Mouse (Mus musculus): ENCODE measurements around the gene Myod1. TPM values are rescaled to one million over a fixed set of nuclear protein-coding genes. Genes with fewer than 3 reads are reported as not detected.

The Myod1 gene
- polyA plus RNA-seq (2014; fragmentation: Nextera tagmentation; extraction: Ambion mirVana), result 7.8 and 8.1 TPM in 2 replicates

DNA sequence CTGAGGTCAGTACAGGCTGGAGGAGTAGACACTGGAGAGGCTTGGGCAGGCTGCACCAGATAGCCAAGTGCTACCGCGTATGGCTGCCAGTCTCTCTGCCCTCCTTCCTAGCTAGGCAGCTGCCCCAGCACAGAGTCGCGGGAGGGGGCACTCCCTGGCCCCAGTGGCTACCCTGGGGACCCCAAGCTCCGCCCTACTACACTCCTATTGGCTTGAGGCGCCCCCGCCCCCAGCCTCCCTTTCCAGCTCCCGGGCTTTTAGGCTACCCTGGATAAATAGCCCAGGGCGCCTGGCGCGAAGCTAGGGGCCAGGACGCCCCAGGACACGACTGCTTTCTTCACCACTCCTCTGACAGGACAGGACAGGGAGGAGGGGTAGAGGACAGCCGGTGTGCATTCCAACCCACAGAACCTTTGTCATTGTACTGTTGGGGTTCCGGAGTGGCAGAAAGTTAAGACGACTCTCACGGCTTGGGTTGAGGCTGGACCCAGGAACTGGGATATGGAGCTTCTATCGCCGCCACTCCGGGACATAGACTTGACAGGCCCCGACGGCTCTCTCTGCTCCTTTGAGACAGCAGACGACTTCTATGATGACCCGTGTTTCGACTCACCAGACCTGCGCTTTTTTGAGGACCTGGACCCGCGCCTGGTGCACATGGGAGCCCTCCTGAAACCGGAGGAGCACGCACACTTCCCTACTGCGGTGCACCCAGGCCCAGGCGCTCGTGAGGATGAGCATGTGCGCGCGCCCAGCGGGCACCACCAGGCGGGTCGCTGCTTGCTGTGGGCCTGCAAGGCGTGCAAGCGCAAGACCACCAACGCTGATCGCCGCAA is at the start of gene Myod1:
Myod1 (plus strand) TSS at position 303 of the 836 bp plus-strand sequence.
- Histone ChIP-seq H3K9ac (replicated peaks; ENCODE audit: low read length) (0 out of 2 replicates have a peak within 1 kb of the TSS, but pooled peaks have one; percentile 18), H3K9me3 (replicated peaks; ENCODE audit: control insufficient read depth, low read length) (no peaks in the 10 kb centered on the region), H3K27me3 (ENCODE audit: control insufficient read depth, insufficient read depth, low read length) (peaks cover 42% of the 10 kb centered on the region), H3K4me2 (ENCODE audit: low read depth, low read length) (peak within 1 kb of the TSS; percentile 42), H3K36me3 (replicated peaks; ENCODE audit: control insufficient read depth, insufficient read depth, low read depth, low read length) (no peaks in the 10 kb centered on the region), H3K27ac (replicated peaks; ENCODE audit: low read depth, low read length) (no peak within 1 kb of the TSS), H3K4me3 (ENCODE audit: low read depth, low read length) (peak within 1 kb of the TSS; percentile 19), H3K4me1 (ENCODE audit: control insufficient read depth, insufficient read depth, low read length) (no peaks in the 10 kb centered on the region; the same call in 1 of the 2 replicates)
- DNase-seq (ENCODE audit: low spot score) (peak; percentile 27), ATAC-seq (replicated peaks; ENCODE audit: insufficient number of reproducible peaks, low FRiP score, low TSS enrichment, low read depth) (no peak)
- 3% methylated on average over 42 of the region's 44 CpGs for WGBS

DNA sequence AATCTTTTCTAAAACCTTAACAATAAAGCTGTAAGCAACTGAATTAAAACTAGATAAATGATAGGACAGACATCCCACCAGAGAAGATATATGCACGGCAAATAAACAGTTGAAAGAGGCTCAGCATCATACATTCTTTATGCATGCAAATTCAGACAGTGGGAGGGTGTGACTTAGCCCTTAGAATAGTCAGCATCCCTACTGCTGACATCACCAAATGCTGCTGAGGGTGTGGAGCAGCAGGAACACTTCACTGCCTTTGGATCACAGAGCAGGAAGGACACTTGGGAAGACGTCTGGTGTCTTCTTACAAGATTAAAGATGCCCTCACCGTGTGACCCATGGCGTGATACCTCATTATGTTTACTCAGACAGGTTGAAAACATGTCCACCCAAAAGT is 48.4 kb upstream of the Myod1 start:
- Histone ChIP-seq H3K9me3 (replicated peaks; ENCODE audit: control insufficient read depth, low read length) (no peaks in the 10 kb centered on the region), H3K4me1 (ENCODE audit: control insufficient read depth, insufficient read depth, low read length) (no peaks in the 10 kb centered on the region), H3K36me3 (replicated peaks; ENCODE audit: control insufficient read depth, insufficient read depth, low read depth, low read length) (no peaks in the 10 kb centered on the region), H3K27ac (replicated peaks; ENCODE audit: low read depth, low read length) (no peak overlapping the region), H3K4me3 (ENCODE audit: low read depth, low read length) (no peak overlapping the region), H3K9ac (replicated peaks; ENCODE audit: low read length) (no peak overlapping the region), H3K4me2 (ENCODE audit: low read depth, low read length) (no peak overlapping the region), H3K27me3 (ENCODE audit: control insufficient read depth, insufficient read depth, low read length) (no peaks in the 10 kb centered on the region)
- DNase-seq (ENCODE audit: low spot score), result no peak
- 64% methylated on average over 4 of the region's 4 CpGs for WGBS
- no peak for ATAC-seq (replicated peaks; ENCODE audit: insufficient number of reproducible peaks, low FRiP score, low TSS enrichment, low read depth)

DNA sequence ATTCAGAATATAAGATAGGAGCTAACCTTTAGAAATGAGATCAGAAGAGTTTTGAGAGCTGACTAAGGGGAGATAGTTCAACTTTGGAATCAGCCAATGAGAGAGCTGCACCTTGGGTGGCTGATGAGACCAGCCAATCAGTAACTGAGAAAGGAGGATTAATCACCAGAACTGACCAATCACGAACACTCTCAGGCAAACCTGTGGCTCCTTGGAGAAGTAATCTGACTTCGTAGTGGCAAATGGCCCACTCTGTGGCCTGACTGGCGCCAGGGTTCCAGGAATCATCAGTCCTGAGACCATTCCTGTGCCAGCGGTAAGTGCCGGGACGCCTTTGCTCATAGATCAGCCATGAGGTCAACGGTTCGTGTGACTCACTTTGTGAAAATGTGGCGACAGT is 38.9 kb upstream of the Myod1 start:
- Histone ChIP-seq H3K27me3 (ENCODE audit: control insufficient read depth, insufficient read depth, low read length) (no peaks in the 10 kb centered on the region), H3K9ac (replicated peaks; ENCODE audit: low read length) (no peak overlapping the region), H3K9me3 (replicated peaks; ENCODE audit: control insufficient read depth, low read length) (no peaks in the 10 kb centered on the region), H3K4me2 (ENCODE audit: low read depth, low read length) (no peak overlapping the region), H3K27ac (replicated peaks; ENCODE audit: low read depth, low read length) (no peak overlapping the region), H3K36me3 (replicated peaks; ENCODE audit: control insufficient read depth, insufficient read depth, low read depth, low read length) (no peaks in the 10 kb centered on the region), H3K4me3 (ENCODE audit: low read depth, low read length) (no peak overlapping the region), H3K4me1 (ENCODE audit: control insufficient read depth, insufficient read depth, low read length) (peaks cover 3% of the 10 kb centered on the region; the same call in 1 of the 2 replicates)
- DNase-seq (ENCODE audit: low spot score) (no peak), ATAC-seq (replicated peaks; ENCODE audit: insufficient number of reproducible peaks, low FRiP score, low TSS enrichment, low read depth) (no peak)
- WGBS, result 85% methylated on average over 9 of the region's 9 CpGs

DNA sequence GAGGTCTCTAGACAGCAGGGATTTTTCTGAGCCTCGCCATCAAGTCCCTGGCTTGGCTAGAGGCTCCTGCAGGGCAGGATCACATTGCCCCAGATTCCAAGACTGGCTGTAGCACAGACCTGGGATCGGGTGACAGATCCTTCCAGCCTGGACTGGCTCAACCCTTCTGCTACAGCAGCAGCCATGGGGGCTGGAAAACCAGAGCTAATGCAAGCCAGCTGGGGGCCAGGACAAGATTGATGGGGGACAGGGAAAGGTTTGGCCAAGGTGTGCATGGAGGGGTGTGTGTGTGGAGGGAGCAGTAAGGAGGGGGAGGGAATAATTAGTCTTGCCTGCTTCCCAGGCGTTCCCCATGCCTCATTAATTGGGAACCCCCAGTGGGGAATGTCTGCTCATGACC is 36.5 kb upstream of the Myod1 start:
- Histone ChIP-seq H3K9ac (replicated peaks; ENCODE audit: low read length) (no peak overlapping the region), H3K9me3 (replicated peaks; ENCODE audit: control insufficient read depth, low read length) (no peaks in the 10 kb centered on the region), H3K36me3 (replicated peaks; ENCODE audit: control insufficient read depth, insufficient read depth, low read depth, low read length) (no peaks in the 10 kb centered on the region), H3K27me3 (ENCODE audit: control insufficient read depth, insufficient read depth, low read length) (no peaks in the 10 kb centered on the region), H3K27ac (replicated peaks; ENCODE audit: low read depth, low read length) (no peak overlapping the region), H3K4me2 (ENCODE audit: low read depth, low read length) (no peak overlapping the region), H3K4me1 (ENCODE audit: control insufficient read depth, insufficient read depth, low read length) (peaks cover 3% of the 10 kb centered on the region; the same call in 1 of the 2 replicates), H3K4me3 (ENCODE audit: low read depth, low read length) (no peak overlapping the region)
- ATAC-seq (replicated peaks; ENCODE audit: insufficient number of reproducible peaks, low FRiP score, low TSS enrichment, low read depth), result peak; percentile 67
- WGBS, result 25% methylated on average over 3 of the region's 3 CpGs
- DNase-seq (ENCODE audit: low spot score), result peak; percentile 60

DNA sequence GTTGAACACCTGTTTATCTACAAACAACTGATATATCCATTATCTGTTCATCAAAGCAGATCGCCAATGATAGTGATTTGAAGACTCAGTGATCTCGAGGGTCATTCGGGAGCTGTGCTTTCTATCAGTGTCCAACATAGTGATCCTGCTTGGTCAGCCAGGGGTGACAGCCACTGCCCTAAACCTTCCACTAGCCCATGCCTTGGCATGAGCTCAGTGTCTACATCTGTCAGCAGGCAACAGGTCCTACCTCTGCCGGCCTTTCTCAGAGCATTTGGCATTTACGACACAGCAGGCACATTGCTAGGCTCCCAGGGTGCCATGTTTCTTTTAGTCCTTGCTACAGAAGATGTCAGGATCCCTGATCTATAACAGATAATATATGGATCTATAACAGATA is 36.0 kb upstream of the Myod1 start:
- no peak for DNase-seq (ENCODE audit: low spot score)
- no peak overlapping the region for H3K27ac ChIP-seq (replicated peaks; ENCODE audit: low read depth, low read length)
- peaks cover 3% of the 10 kb centered on the region; the same call in 1 of the 2 replicates for H3K4me1 ChIP-seq (ENCODE audit: control insufficient read depth, insufficient read depth, low read length)
- no peak for ATAC-seq (replicated peaks; ENCODE audit: insufficient number of reproducible peaks, low FRiP score, low TSS enrichment, low read depth)
- 76% methylated on average over 5 of the region's 5 CpGs for WGBS
- no peak overlapping the region for H3K4me3 ChIP-seq (ENCODE audit: low read depth, low read length)
- no peaks in the 10 kb centered on the region for H3K36me3 ChIP-seq (replicated peaks; ENCODE audit: control insufficient read depth, insufficient read depth, low read depth, low read length)
- no peaks in the 10 kb centered on the region for H3K9me3 ChIP-seq (replicated peaks; ENCODE audit: control insufficient read depth, low read length)
- no peaks in the 10 kb centered on the region for H3K27me3 ChIP-seq (ENCODE audit: control insufficient read depth, insufficient read depth, low read length)
- no peak overlapping the region for H3K4me2 ChIP-seq (ENCODE audit: low read depth, low read length)
- no peak overlapping the region for H3K9ac ChIP-seq (replicated peaks; ENCODE audit: low read length)

DNA sequence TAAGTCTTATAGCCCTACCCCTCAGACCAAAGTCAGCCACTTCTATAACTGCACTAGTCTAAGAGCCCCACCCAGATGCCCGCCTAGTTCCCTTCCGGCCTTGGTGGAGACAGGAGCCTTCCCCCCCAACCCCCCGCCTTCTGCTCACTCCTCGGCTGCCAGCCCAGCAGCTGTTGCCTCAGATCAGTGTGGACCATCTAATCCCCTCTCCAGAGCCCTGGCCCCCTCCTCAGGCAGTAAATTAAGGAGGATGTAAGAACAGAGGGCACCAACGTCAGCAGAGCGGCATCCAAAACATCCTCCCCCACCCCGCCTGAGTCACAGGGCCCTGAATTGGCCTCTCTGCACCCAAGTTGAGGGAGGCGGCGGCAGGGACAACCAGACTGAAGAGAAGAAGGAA is 34.8 kb upstream of the Myod1 start:
- WGBS, result 81% methylated on average over 9 of the region's 9 CpGs
- H3K9me3 ChIP-seq (replicated peaks; ENCODE audit: control insufficient read depth, low read length), result no peaks in the 10 kb centered on the region
- no peak overlapping the region for H3K4me3 ChIP-seq (ENCODE audit: low read depth, low read length)
- no peaks in the 10 kb centered on the region for H3K36me3 ChIP-seq (replicated peaks; ENCODE audit: control insufficient read depth, insufficient read depth, low read depth, low read length)
- DNase-seq (ENCODE audit: low spot score), result no peak
- no peak for ATAC-seq (replicated peaks; ENCODE audit: insufficient number of reproducible peaks, low FRiP score, low TSS enrichment, low read depth)
- no peak overlapping the region for H3K27ac ChIP-seq (replicated peaks; ENCODE audit: low read depth, low read length)
- H3K4me2 ChIP-seq (ENCODE audit: low read depth, low read length), result no peak overlapping the region
- H3K9ac ChIP-seq (replicated peaks; ENCODE audit: low read length), result no peak overlapping the region
- H3K4me1 ChIP-seq (ENCODE audit: control insufficient read depth, insufficient read depth, low read length), result peaks cover 3% of the 10 kb centered on the region; the same call in 1 of the 2 replicates
- no peaks in the 10 kb centered on the region for H3K27me3 ChIP-seq (ENCODE audit: control insufficient read depth, insufficient read depth, low read length)

DNA sequence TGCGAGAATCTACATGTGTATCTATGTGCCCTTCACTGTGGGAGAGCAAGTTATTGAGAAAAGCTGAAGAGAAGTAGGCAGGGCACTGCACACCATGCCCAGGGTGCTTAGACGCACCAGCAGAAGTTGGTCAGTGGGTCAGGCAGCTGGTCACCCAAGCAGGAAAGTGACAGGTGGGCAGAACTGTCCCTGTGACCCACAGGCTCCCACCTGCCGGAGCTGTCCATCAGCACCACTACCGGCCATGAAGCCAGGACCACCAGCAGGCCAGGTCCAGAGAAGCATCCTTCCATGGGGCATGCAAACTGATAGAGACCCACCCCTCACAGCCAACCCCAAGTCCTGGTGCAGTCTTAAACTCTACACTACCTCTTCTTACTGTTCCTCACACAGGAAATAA is 28.6 kb upstream of the Myod1 start:
- no peak for ATAC-seq (replicated peaks; ENCODE audit: insufficient number of reproducible peaks, low FRiP score, low TSS enrichment, low read depth)
- Histone ChIP-seq H3K36me3 (replicated peaks; ENCODE audit: control insufficient read depth, insufficient read depth, low read depth, low read length) (no peaks in the 10 kb centered on the region), H3K9me3 (replicated peaks; ENCODE audit: control insufficient read depth, low read length) (no peaks in the 10 kb centered on the region), H3K4me1 (ENCODE audit: control insufficient read depth, insufficient read depth, low read length) (no peaks in the 10 kb centered on the region), H3K9ac (replicated peaks; ENCODE audit: low read length) (no peak overlapping the region), H3K27ac (replicated peaks; ENCODE audit: low read depth, low read length) (no peak overlapping the region), H3K27me3 (ENCODE audit: control insufficient read depth, insufficient read depth, low read length) (peaks cover 27% of the 10 kb centered on the region), H3K4me3 (ENCODE audit: low read depth, low read length) (no peak overlapping the region), H3K4me2 (ENCODE audit: low read depth, low read length) (no peak overlapping the region)
- DNase-seq (ENCODE audit: low spot score), result peak; percentile 23
- WGBS, result 65% methylated on average over 4 of the region's 4 CpGs

DNA sequence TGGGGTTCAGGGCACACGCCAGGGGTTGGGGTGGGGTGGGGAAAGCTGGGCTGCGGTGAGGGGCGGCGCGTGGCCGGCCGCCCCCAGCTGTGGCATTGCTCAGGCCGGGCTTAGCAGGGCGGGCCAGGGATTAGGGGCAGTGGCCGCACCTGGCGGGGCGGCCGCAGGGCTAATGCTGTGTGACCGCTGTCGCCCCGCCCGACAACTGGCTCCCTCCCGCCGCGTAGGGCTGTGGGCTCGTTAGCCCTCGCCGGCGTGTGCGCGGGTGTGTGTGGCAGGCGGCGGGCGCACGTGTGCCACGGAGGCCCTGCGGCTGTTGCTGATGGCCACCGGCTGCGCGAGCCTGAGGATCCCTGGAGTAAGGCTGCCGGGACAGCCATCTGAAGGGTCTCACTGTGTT is 27.5 kb upstream of the Myod1 start:
- Histone ChIP-seq H3K9me3 (replicated peaks; ENCODE audit: control insufficient read depth, low read length) (no peaks in the 10 kb centered on the region), H3K4me2 (ENCODE audit: low read depth, low read length) (peak overlapping the region; percentile 17; the same call in 1 of the 2 replicates), H3K27ac (replicated peaks; ENCODE audit: low read depth, low read length) (no peak overlapping the region), H3K36me3 (replicated peaks; ENCODE audit: control insufficient read depth, insufficient read depth, low read depth, low read length) (no peaks in the 10 kb centered on the region), H3K4me3 (ENCODE audit: low read depth, low read length) (no peak overlapping the region), H3K9ac (replicated peaks; ENCODE audit: low read length) (no peak overlapping the region), H3K4me1 (ENCODE audit: control insufficient read depth, insufficient read depth, low read length) (no peaks in the 10 kb centered on the region), H3K27me3 (ENCODE audit: control insufficient read depth, insufficient read depth, low read length) (peaks cover 27% of the 10 kb centered on the region)
- ATAC-seq (replicated peaks; ENCODE audit: insufficient number of reproducible peaks, low FRiP score, low TSS enrichment, low read depth) (no peak; the same call in 1 of the 2 replicates), DNase-seq (ENCODE audit: low spot score) (no peak)
- WGBS, result under 1% methylated on average over 36 of the region's 36 CpGs

Data from embryonic facial prominence, embryonic 11.5 days (tissue).